Mouse (Mus musculus) midbrain, postnatal 0 days (tissue): ENCODE data around the gene Brix1. TPM values are rescaled to one million over a fixed set of nuclear protein-coding genes. Genes with fewer than 3 reads are reported as not detected.
"Not testable (repeated sequence)": the region's sequence is repeated elsewhere in the genome, so short reads cannot be mapped to it uniquely, and the experiment has no call there.

Experiments used
- ATAC-seq: fragments of 200-750 bp; cut with Nextera tagmentation; 2 replicates; pipeline ENCODE4 v1.8.0; 2017; ENCODE audit warnings: moderate number of reproducible peaks, mild to moderate bottlenecking, moderate TSS enrichment, moderate library complexity; ENCODE audit not compliant: low FRiP score
- DNase-seq: peaks from one replicate; pipeline ENCODE4 v3.0.0-alpha.2; 2015; ENCODE audit warnings: low spot score
- H3K27ac ChIP-seq: fragments of 300-500 bp; sonication (generic); 2 replicates; pipeline ENCODE4 v1.5.1; 2014; ENCODE audit warnings: low read depth, mild to moderate bottlenecking, low read length, mixed read lengths
- H3K27me3 ChIP-seq: fragments of 300-500 bp; sonication (generic); 2 replicates; pipeline ENCODE4 v1.6.1; 2014; ENCODE audit warnings: low read length, control low read depth, mixed read lengths; ENCODE audit not compliant: insufficient read depth
- H3K36me3 ChIP-seq: fragments of 300-500 bp; sonication (generic); 2 replicates; pipeline ENCODE4 v1.6.1; 2014; ENCODE audit warnings: low read length, control low read depth, mixed read lengths; ENCODE audit not compliant: insufficient read depth
- H3K4me1 ChIP-seq: fragments of 300-500 bp; sonication (generic); 2 replicates; pipeline ENCODE4 v1.6.1; 2014; ENCODE audit warnings: mild to moderate bottlenecking, control low read depth, antibody characterized with exemption, low read length, mixed read lengths; ENCODE audit not compliant: insufficient read depth
- H3K4me2 ChIP-seq: fragments of 300-500 bp; sonication (generic); 2 replicates; pipeline ENCODE4 v1.6.1; 2014; ENCODE audit warnings: low read depth, mild to moderate bottlenecking, low read length, mixed read lengths; ENCODE audit not compliant: poor library complexity, severe bottlenecking
- H3K4me3 ChIP-seq: fragments of 300-500 bp; sonication (generic); 2 replicates; pipeline ENCODE4 v1.5.1; 2014; ENCODE audit warnings: low read depth, mild to moderate bottlenecking, low read length, moderate library complexity
- H3K9ac ChIP-seq: fragments of 300-500 bp; sonication (generic); replicated peaks from 2 replicates; pipeline ENCODE4 v1.6.1; 2014; ENCODE audit warnings: mild to moderate bottlenecking, low read length, moderate library complexity, mixed read lengths; ENCODE audit not compliant: poor library complexity, severe bottlenecking
- H3K9me3 ChIP-seq: fragments of 300-500 bp; sonication (generic); 2 replicates; pipeline ENCODE4 v1.6.1; 2016; ENCODE audit warnings: low read length, control low read depth
- CTCF ChIP-seq: IDR thresholded peaks from 2 replicates; pipeline ENCODE4 v1.5.1; 2016; ENCODE audit warnings: antibody characterized with exemption, mild to moderate bottlenecking
- WGBS: fragments of 180-500 bp; shearing (Covaris S2); extraction: QIAGEN DNeasy Blood & Tissue Kit; methylation state at CpG from one replicate; pipeline ENCODE4 v1.1.7; 2014; 5-methylcytosine and 5-hydroxymethylcytosine counted together
- polyA plus RNA-seq: library from polyadenylated mRNA; unstranded; fragments of >200 nt; fragmentation: Nextera tagmentation; extraction: Ambion mirVana; gene quantifications from 2 replicates; pipeline ENCODE4 v1.2.1, GENCODE M21; 2015
- total RNA-seq: library from RNA; depleted of rRNA; stranded (reverse); fragments of >200 nt; gene quantifications from 2 replicates; pipeline ENCODE4 v1.2.3, GENCODE M21; 2014; rRNA removed

Gene Brix1
- total RNA-seq, result 6.1 and 9.5 TPM in 2 replicates
- 44.2 and 52.7 TPM in 2 replicates for polyA plus RNA-seq

GRCm38 (mm10) chr15:10485484-10486364 lies at the start of gene Brix1, which contains the start of gene Rad1:
TSS of gene Brix1 (minus strand) at chr15:10485947.
TSS of gene Rad1 (plus strand) at chr15:10486018.
- Histone ChIP-seq H3K27ac (peak within 1 kb of the TSS; percentile 70), H3K4me3 (peak within 1 kb of the TSS; percentile 85), H3K36me3 (peaks cover 13% of the 10 kb centered on the region), H3K4me2 (peak within 1 kb of the TSS; percentile 79), H3K9me3 (no peaks in the 10 kb centered on the region), H3K27me3 (no peaks in the 10 kb centered on the region), H3K9ac (peak within 1 kb of the TSS; percentile 85), H3K4me1 (peaks cover 7% of the 10 kb centered on the region)
- 0 out of 2 replicates have a peak, but pooled peaks have one; percentile 1 for TF ChIP-seq CTCF
- ATAC-seq, result peak; percentile 99
- WGBS, result under 1% methylated on average over 58 of the region's 58 CpGs
- DNase-seq, result peak; percentile 98

- Histone ChIP-seq H3K9me3 (no peaks in the 10 kb centered on the region), H3K4me3 (no peak overlapping the region), H3K4me1 (no peaks in the 10 kb centered on the region), H3K27ac (no peak overlapping the region), H3K9ac (no peak overlapping the region), H3K27me3 (no peaks in the 10 kb centered on the region), H3K36me3 (no peaks in the 10 kb centered on the region), H3K4me2 (no peak overlapping the region)
- DNase-seq (no peak), ATAC-seq (no peak)
- 86% methylated on average over 5 of the region's 5 CpGs for WGBS
- TF ChIP-seq CTCF, result no peak
Observed at GRCm38 (mm10) chr15:10534591-10534990, 48.8 kb upstream of the Brix1 start.

GRCm38 (mm10) chr15:10533361-10533760 lies 47.6 kb upstream of the Brix1 start:
- H3K9me3 ChIP-seq, H3K4me3 ChIP-seq, H3K27ac ChIP-seq, H3K4me1 ChIP-seq, H3K27me3 ChIP-seq, H3K4me2 ChIP-seq, H3K36me3 ChIP-seq, H3K9ac ChIP-seq, DNase-seq, ATAC-seq: not testable (repeated sequence)
- WGBS, result 93% methylated on average over 10 of the region's 10 CpGs

GRCm38 (mm10) chr15:10531352-10531751 lies 45.6 kb upstream of the Brix1 start:
- WGBS, result 84% methylated on average over 4 of the region's 4 CpGs
- Histone ChIP-seq H3K4me3 (no peak overlapping the region), H3K9ac (no peak overlapping the region), H3K27me3 (no peaks in the 10 kb centered on the region), H3K9me3 (no peaks in the 10 kb centered on the region), H3K36me3 (no peaks in the 10 kb centered on the region), H3K4me1 (no peaks in the 10 kb centered on the region), H3K4me2 (no peak overlapping the region), H3K27ac (no peak overlapping the region)
- no peak for TF ChIP-seq CTCF
- ATAC-seq (no peak), DNase-seq (no peak)

GRCm38 (mm10) chr15:10525896-10526295 lies 40.1 kb upstream of the Brix1 start:
- no peaks in the 10 kb centered on the region for H3K36me3 ChIP-seq
- no peak for ATAC-seq
- H3K4me1 ChIP-seq, result no peaks in the 10 kb centered on the region
- DNase-seq, result no peak
- H3K27ac ChIP-seq, result no peak overlapping the region
- H3K27me3 ChIP-seq, result no peaks in the 10 kb centered on the region
- H3K4me2 ChIP-seq, result no peak overlapping the region
- no peak for TF ChIP-seq CTCF
- WGBS, result 83% methylated on average over 1 of the region's 1 CpGs
- H3K9ac ChIP-seq, result no peak overlapping the region
- H3K9me3 ChIP-seq, result no peaks in the 10 kb centered on the region
- H3K4me3 ChIP-seq, result no peak overlapping the region

- no peak for DNase-seq
- ATAC-seq, result no peak
- H3K36me3 ChIP-seq, result no peaks in the 10 kb centered on the region
- H3K27ac ChIP-seq, result no peak overlapping the region
- TF ChIP-seq CTCF, result no peak
- WGBS, result 77% methylated on average over 7 of the region's 7 CpGs
- H3K4me2 ChIP-seq, result no peak overlapping the region
- no peaks in the 10 kb centered on the region for H3K4me1 ChIP-seq
- H3K4me3 ChIP-seq, result no peak overlapping the region
- H3K27me3 ChIP-seq, result no peaks in the 10 kb centered on the region
- H3K9me3 ChIP-seq, result no peaks in the 10 kb centered on the region
- H3K9ac ChIP-seq, result no peak overlapping the region
Observed at GRCm38 (mm10) chr15:10515166-10515565, 29.4 kb upstream of the Brix1 start.
